Comparison of ENCODE assay signal across 8 mouse cellular contexts in the genomic region with DNA sequence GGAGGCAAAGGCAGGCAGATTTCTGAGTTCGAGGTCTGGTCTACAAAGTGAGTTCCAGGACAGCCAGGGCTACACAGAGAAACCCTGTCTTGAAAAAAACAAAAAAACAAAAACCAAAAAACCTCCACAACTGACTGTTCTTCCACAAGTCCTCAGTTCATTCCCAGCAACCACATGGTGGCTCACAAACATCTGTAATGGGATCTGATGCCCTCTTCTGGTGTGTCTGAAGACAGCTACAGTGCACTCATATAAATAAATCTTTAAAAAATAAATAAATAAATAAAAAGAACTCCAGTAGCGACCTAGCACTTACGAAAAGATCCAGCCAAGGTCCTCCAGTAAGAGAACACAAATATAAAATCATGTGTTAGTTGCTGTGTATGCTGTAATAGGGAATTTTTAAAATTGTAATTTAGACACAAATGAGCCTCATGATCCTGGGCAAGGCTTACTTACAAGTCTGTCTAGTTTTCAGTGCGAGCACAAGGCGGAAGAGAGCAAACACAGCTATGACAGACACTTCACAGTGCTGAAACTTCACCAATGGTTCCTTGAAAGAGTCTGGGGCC. TPM values are rescaled to one million over a fixed set of nuclear protein-coding genes. Genes with fewer than 3 reads are reported as not detected.
DNase-seq lines count a peak whose midpoint lies in the region; ATAC-seq and TF ChIP-seq lines count a peak whose summit lies in the region.

No protein-coding gene starts in this region.

- no peaks in the 10 kb centered on the region; the same call in 1 of the 2 replicates for H3K27me3 ChIP-seq in erythroblast, embryonic 14.5 days (ENCODE audit: control insufficient read depth)
- no peaks in the 10 kb centered on the region for H3K27me3 ChIP-seq in thymus, adult 2 months (ENCODE audit: control insufficient read depth, insufficient read depth, low read length)
- H3K27me3 ChIP-seq in liver, embryonic 13.5 days: no peaks in the 10 kb centered on the region

- peaks cover 35% of the 10 kb centered on the region for H3K36me3 ChIP-seq in erythroblast, embryonic 14.5 days (ENCODE audit: control insufficient read depth)
- H3K36me3 ChIP-seq in thymus, adult 2 months (ENCODE audit: control insufficient read depth, insufficient read depth, low read length): peaks cover 17% of the 10 kb centered on the region
- peaks cover 26% of the 10 kb centered on the region for H3K36me3 ChIP-seq in liver, embryonic 13.5 days

- H3K9ac ChIP-seq in liver, embryonic 13.5 days: peak overlapping the region; percentile 85

- peak overlapping the region; percentile 97 for H3K4me3 ChIP-seq in erythroblast, embryonic 14.5 days (replicated peaks)
- H3K4me3 ChIP-seq in thymus, adult 2 months (ENCODE audit: control insufficient read depth, insufficient read depth, low read length): peak overlapping the region; percentile 84
- peak overlapping the region; percentile 93 for H3K4me3 ChIP-seq in liver, embryonic 13.5 days (replicated peaks)

- no peak for DNase-seq in thymus, adult 2 months
- no peak for DNase-seq in thymus, postnatal 25 days
- DNase-seq in liver, embryonic 13.5 days: no peak
- DNase-seq in MN1 (ENCODE audit: low spot score): no peak
- no peak for DNase-seq in frontal cortex, postnatal 25 days (ENCODE audit: low spot score in 2 of 2)
- no peak for DNase-seq in urinary bladder, adult 18-20 months (ENCODE audit: low spot score in 2 of 2)

- no peak for TF ChIP-seq CTCF in thymus, adult 2 months (IDR thresholded peaks at IDR 0.05; ENCODE audit: borderline replicate concordance, control insufficient read depth, extremely low read depth, insufficient read depth, low read length, poor library complexity)

- no peak for TF ChIP-seq POLR2A in thymus, adult 2 months (IDR thresholded peaks at IDR 0.05; ENCODE audit: control insufficient read depth, extremely low read depth, insufficient read depth, low read length, poor library complexity)

- peaks cover 25% of the 10 kb centered on the region for H3K4me1 ChIP-seq in erythroblast, embryonic 14.5 days (ENCODE audit: control insufficient read depth)
- 0 out of 2 replicates have a peak, but pooled peaks cover 4% of the 10 kb centered on the region for H3K4me1 ChIP-seq in thymus, adult 2 months (replicated peaks; ENCODE audit: control insufficient read depth, insufficient read depth, low read length)
- H3K4me1 ChIP-seq in liver, embryonic 13.5 days (replicated peaks): peaks cover 14% of the 10 kb centered on the region

- no peak for ATAC-seq in erythroblast, adult 5-6 weeks (replicated peaks; ENCODE audit: low FRiP score, poor library complexity, severe bottlenecking)
- no peak for ATAC-seq in liver, embryonic 13.5 days (ENCODE audit: low read depth)

- H3K27ac ChIP-seq in thymus, adult 2 months (ENCODE audit: control insufficient read depth, insufficient read depth, low read length): peak overlapping the region; percentile 19; the same call in 1 of the 2 replicates
- peak overlapping the region; percentile 96 for H3K27ac ChIP-seq in liver, embryonic 13.5 days

- H3K4me2 ChIP-seq in liver, embryonic 13.5 days: peak overlapping the region; percentile 91

- H3K9me3 ChIP-seq in erythroblast, embryonic 14.5 days (ENCODE audit: control insufficient read depth, low read length): no peaks in the 10 kb centered on the region
- no peaks in the 10 kb centered on the region for H3K9me3 ChIP-seq in liver, embryonic 13.5 days (replicated peaks)

- WGBS in thymus, adult 2 months: 46% methylated on average over 5 of the region's 5 CpGs
- WGBS in liver, embryonic 13.5 days (ENCODE audit: insufficient replicate concordance): 37% methylated on average over 5 of the region's 5 CpGs

RNA-seq across cellular contexts. Expression of a gene that starts 0.9 kb away (rescaled TPM):
- polyA plus RNA-seq in erythroblast, embryonic 14.5 days (2012): 2.1 and 2.5 TPM in 2 replicates
- total RNA-seq in erythroblast, adult 5-6 weeks (2015; ENCODE audit: low replicate concordance): 18.4 and 34.9 TPM in 2 replicates
- total RNA-seq in erythroblast, adult 5-6 weeks (2017; ENCODE audit: low replicate concordance): 46.6 and 47.1 TPM in 2 replicates
- 18.6 and 19.0 TPM in 2 replicates for polyA plus RNA-seq in thymus, adult 2 months (2012; rRNA removed)
- polyA plus RNA-seq in liver, embryonic 13.5 days (2015; fragmentation: Nextera tagmentation; extraction: Ambion mirVana): 41.5 and 52.6 TPM in 2 replicates

RNA-seq across cellular contexts. Expression of a gene that starts 20.7 kb away (rescaled TPM):
- 20.4 and 22.7 TPM in 2 replicates for polyA plus RNA-seq in erythroblast, embryonic 14.5 days (2012)
- 98.0 and 101 TPM in 2 replicates for total RNA-seq in erythroblast, adult 5-6 weeks (2015; ENCODE audit: low replicate concordance)
- 56.7 and 69.8 TPM in 2 replicates for total RNA-seq in erythroblast, adult 5-6 weeks (2017; ENCODE audit: low replicate concordance)
- 358 and 374 TPM in 2 replicates for polyA plus RNA-seq in thymus, adult 2 months (2012; rRNA removed)
- 639 and 648 TPM in 2 replicates for polyA plus RNA-seq in liver, embryonic 13.5 days (2015; fragmentation: Nextera tagmentation; extraction: Ambion mirVana)

RNA-seq across cellular contexts. Expression of a gene that starts 20.8 kb away (rescaled TPM):
- polyA plus RNA-seq in erythroblast, embryonic 14.5 days (2012): 0.03 TPM in 1 of 2 replicates, not detected in the other
- total RNA-seq in erythroblast, adult 5-6 weeks (2015; ENCODE audit: low replicate concordance): 1.3 and 14.4 TPM in 2 replicates
- total RNA-seq in erythroblast, adult 5-6 weeks (2017; ENCODE audit: low replicate concordance): 0.26 and 2.2 TPM in 2 replicates
- 1.9 and 2.5 TPM in 2 replicates for polyA plus RNA-seq in thymus, adult 2 months (2012; rRNA removed)
- 0.88 and 1.1 TPM in 2 replicates for polyA plus RNA-seq in liver, embryonic 13.5 days (2015; fragmentation: Nextera tagmentation; extraction: Ambion mirVana)

RNA-seq across cellular contexts. Expression of a gene that starts 49.9 kb away (rescaled TPM):
- 0.02 TPM in 1 of 2 replicates, not detected in the other for polyA plus RNA-seq in erythroblast, embryonic 14.5 days (2012)
- total RNA-seq in erythroblast, adult 5-6 weeks (2015; ENCODE audit: low replicate concordance): not detected in 2 replicates
- total RNA-seq in erythroblast, adult 5-6 weeks (2017; ENCODE audit: low replicate concordance): 0.14 TPM in 1 of 2 replicates, not detected in the other
- polyA plus RNA-seq in thymus, adult 2 months (2012; rRNA removed): 0.03 and 0.47 TPM in 2 replicates
- 2.1 and 3.0 TPM in 2 replicates for polyA plus RNA-seq in liver, embryonic 13.5 days (2015; fragmentation: Nextera tagmentation; extraction: Ambion mirVana)

Comparison
In these comparisons a context has a peak if more than half of its experiments do, and no peak if none do; other contexts are left out.
1. RNA of a gene that starts 20.7 kb away (polyA plus RNA-seq): 639 to 648 TPM in liver, embryonic 13.5 days and 358 to 374 TPM in thymus, adult 2 months; 20.4 to 22.7 TPM in erythroblast, embryonic 14.5 days; every median in the first group is over 10 times any median in the second.
2. Peak in every context shown above with its lines, with median percentiles within 50 percentile points of each other: H3K4me3 ChIP-seq.